Mouse (Mus musculus) limb, embryonic 11.5 days (tissue): Measurements from ENCODE around the gene Acot7. TPM values are rescaled to one million over a fixed set of nuclear protein-coding genes. Genes with fewer than 3 reads are reported as not detected.
A peak's percentile ranks its signal among the peaks of the same experiment; 100 is the strongest.

ENCODE experiments used
- ATAC-seq: fragments of 200-750 bp; cut with Nextera tagmentation; 2 replicates; pipeline ENCODE4 v1.8.0; 2017; ENCODE audit warnings: low read depth; ENCODE audit not compliant: insufficient number of reproducible peaks, low FRiP score, low TSS enrichment
- DNase-seq: peaks from one replicate; pipeline ENCODE4 v3.0.0-alpha.2; 2015; ENCODE audit warnings: low spot score
- H3K27ac ChIP-seq: fragments of 300-500 bp; sonication (generic); replicated peaks from 2 replicates; pipeline ENCODE4 v1.5.1; 2014; ENCODE audit warnings: low read depth, mild to moderate bottlenecking, low read length
- H3K27me3 ChIP-seq: fragments of 300-500 bp; sonication (generic); 2 replicates; pipeline ENCODE4 v1.6.1; 2014; ENCODE audit warnings: mild to moderate bottlenecking, low read length, mixed read lengths; ENCODE audit not compliant: control insufficient read depth, insufficient read depth
- H3K36me3 ChIP-seq: fragments of 300-500 bp; sonication (generic); 2 replicates; pipeline ENCODE4 v1.6.1; 2014; ENCODE audit warnings: mild to moderate bottlenecking, low read length, moderate library complexity, mixed read lengths; ENCODE audit not compliant: control insufficient read depth, insufficient read depth
- H3K4me1 ChIP-seq: fragments of 300-500 bp; sonication (generic); 2 replicates; pipeline ENCODE4 v1.6.1; 2014; ENCODE audit warnings: low read length, mixed read lengths; ENCODE audit not compliant: control insufficient read depth, insufficient read depth
- H3K4me2 ChIP-seq: fragments of 300-500 bp; sonication (generic); 2 replicates; pipeline ENCODE4 v1.6.1; 2014; ENCODE audit warnings: low read depth, mild to moderate bottlenecking, moderate library complexity; ENCODE audit not compliant: severe bottlenecking
- H3K4me3 ChIP-seq: fragments of 300-500 bp; sonication (generic); 2 replicates; pipeline ENCODE4 v1.5.1; 2014; ENCODE audit warnings: low read depth, low read length
- H3K9ac ChIP-seq: fragments of 300-500 bp; sonication (generic); 2 replicates; pipeline ENCODE4 v1.6.1; 2014; ENCODE audit warnings: mild to moderate bottlenecking, low read length
- H3K9me3 ChIP-seq: fragments of 300-500 bp; sonication (generic); 2 replicates; pipeline ENCODE4 v1.6.1; 2016; ENCODE audit warnings: low read length; ENCODE audit not compliant: control insufficient read depth
- WGBS: fragments of 180-500 bp; shearing (Covaris S2); extraction: QIAGEN DNeasy Blood & Tissue Kit; methylation state at CpG from one replicate; pipeline ENCODE4 v1.1.7; 2014; 5-methylcytosine and 5-hydroxymethylcytosine counted together
- polyA plus RNA-seq: library from polyadenylated mRNA; unstranded; fragments of >200 nt; fragmentation: Nextera tagmentation; extraction: Ambion mirVana; gene quantifications from 2 replicates; pipeline ENCODE4 v1.2.1, GENCODE M21; 2014

The Acot7 gene
- polyA plus RNA-seq, 1 experiment from 2014 or later: 33.3 TPM

DNA sequence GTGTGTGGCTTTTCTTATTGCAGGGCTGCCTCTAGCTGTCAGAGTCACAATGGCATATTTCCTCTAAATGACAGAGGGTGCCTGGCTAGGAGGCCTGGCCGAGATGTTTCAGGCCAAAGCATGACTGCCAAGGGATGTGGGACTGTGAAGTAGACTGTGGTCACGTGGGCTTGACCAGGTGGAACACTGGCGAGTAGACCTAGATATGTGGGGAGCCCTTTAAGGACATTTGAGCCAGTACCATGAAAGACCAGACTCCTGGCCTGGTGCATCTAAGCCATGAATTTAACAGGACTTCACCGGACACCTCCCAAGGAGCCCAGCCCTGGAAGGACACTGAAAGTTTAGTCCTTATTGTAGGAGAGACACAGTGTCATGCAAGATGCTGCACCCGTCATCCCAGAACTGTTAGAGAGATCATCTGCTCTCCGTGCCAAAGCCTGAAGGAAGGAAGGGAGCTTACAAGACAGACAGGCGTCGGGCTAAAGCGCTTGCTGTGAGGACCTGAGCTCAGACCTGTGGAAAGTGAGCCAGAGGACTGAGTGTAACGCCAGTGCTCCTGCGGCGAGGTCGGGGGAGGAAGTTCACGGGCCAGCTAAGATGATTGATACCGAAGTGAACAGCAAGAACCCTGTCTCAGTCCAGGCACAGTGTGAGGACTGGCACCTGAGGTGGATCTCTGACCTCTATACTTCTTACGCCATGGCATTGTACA, 2.2 kb downstream of the Acot7 start:
- Histone ChIP-seq H3K27me3 (peaks cover 12% of the 10 kb centered on the region; the same call in 1 of the 2 replicates), H3K9ac (no peak overlapping the region), H3K36me3 (no peaks in the 10 kb centered on the region), H3K4me2 (no peak overlapping the region), H3K9me3 (no peaks in the 10 kb centered on the region), H3K27ac (no peak overlapping the region), H3K4me3 (no peak overlapping the region), H3K4me1 (no peaks in the 10 kb centered on the region)
- ATAC-seq (no peak), DNase-seq (no peak)
- 87% methylated on average over 16 of the region's 16 CpGs for WGBS

- DNase-seq: no peak
- Histone ChIP-seq H3K36me3 (no peaks in the 10 kb centered on the region), H3K9ac (no peak overlapping the region), H3K27ac (no peak overlapping the region), H3K4me2 (no peak overlapping the region), H3K27me3 (peaks cover 12% of the 10 kb centered on the region; the same call in 1 of the 2 replicates), H3K4me3 (no peak overlapping the region), H3K4me1 (peaks cover 13% of the 10 kb centered on the region), H3K9me3 (no peaks in the 10 kb centered on the region)
- 82% methylated on average over 10 of the region's 10 CpGs for WGBS
- no peak for ATAC-seq
These were observed 4.3 kb downstream of the Acot7 start for GRCm38 (mm10) chr4:152182205-152182604.

GRCm38 (mm10) chr4:152184353-152185035, 6.6 kb downstream of the Acot7 start:
- Histone ChIP-seq H3K27ac (no peak overlapping the region), H3K4me3 (no peak overlapping the region), H3K9ac (no peak overlapping the region), H3K4me2 (no peak overlapping the region), H3K36me3 (no peaks in the 10 kb centered on the region), H3K27me3 (peaks cover 1% of the 10 kb centered on the region; the same call in 1 of the 2 replicates), H3K4me1 (peaks cover 13% of the 10 kb centered on the region), H3K9me3 (no peaks in the 10 kb centered on the region)
- DNase-seq (no peak), ATAC-seq (no peak)
- 65% methylated on average over 7 of the region's 7 CpGs for WGBS

- H3K9me3 ChIP-seq: no peaks in the 10 kb centered on the region
- no peak overlapping the region; the same call in 1 of the 2 replicates for H3K27ac ChIP-seq
- H3K4me1 ChIP-seq: peaks cover 13% of the 10 kb centered on the region
- no peak overlapping the region for H3K9ac ChIP-seq
- DNase-seq (peak; percentile 62), ATAC-seq (peak; percentile 59)
- WGBS: 3% methylated on average over 3 of the region's 3 CpGs
- no peaks in the 10 kb centered on the region for H3K27me3 ChIP-seq
- 0 out of 2 replicates have a peak overlapping the region, but pooled peaks have one; percentile 5 for H3K4me3 ChIP-seq
- peak overlapping the region; percentile 47 for H3K4me2 ChIP-seq
- H3K36me3 ChIP-seq: no peaks in the 10 kb centered on the region
These were observed 7.2 kb downstream of the Acot7 start for GRCm38 (mm10) chr4:152185137-152185509.

DNA sequence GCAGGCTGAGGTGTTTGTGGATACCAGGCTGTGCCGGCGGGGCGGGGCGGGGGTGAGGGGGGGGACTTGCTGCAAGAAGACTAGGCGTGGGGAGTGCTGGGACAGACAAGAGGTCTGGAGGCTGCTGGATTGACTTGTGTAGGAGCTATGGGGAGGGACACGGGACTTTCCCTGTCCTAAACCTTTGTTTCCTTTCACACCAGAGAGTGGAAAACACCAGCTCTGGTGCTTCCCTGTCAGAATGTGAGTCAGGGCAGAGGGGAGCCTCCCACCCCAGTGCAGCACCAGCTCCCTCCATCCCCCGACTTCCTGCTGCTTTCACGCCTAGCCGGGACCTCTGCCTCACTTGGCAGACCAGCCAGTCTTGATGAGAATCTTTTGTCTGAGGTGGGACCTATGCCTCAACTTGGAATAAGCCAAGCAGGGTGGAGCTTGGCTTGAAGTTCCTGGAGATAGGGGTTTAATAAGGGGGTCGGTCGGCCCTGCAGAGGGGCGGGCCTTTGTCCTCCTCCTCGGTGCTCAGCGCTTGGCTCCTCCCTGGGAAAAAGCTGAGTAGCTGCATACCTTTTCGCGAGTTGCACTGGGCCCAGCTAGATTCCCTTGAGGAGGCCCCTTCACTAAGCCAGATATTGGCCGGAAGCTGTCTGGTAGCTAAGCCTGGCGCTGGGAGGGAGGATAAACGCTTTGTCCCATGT, 7.7 kb downstream of the Acot7 start:
- H3K27me3 ChIP-seq: no peaks in the 10 kb centered on the region
- 3% methylated on average over 19 of the region's 19 CpGs for WGBS
- H3K9ac ChIP-seq: peak overlapping the region; percentile 19; the same call in 1 of the 2 replicates
- H3K36me3 ChIP-seq: no peaks in the 10 kb centered on the region
- H3K4me1 ChIP-seq: peaks cover 13% of the 10 kb centered on the region
- 0 out of 2 replicates have a peak overlapping the region, but pooled peaks have one; percentile 5 for H3K4me3 ChIP-seq
- ATAC-seq (peak; percentile 63), DNase-seq (peak; percentile 65)
- no peaks in the 10 kb centered on the region for H3K9me3 ChIP-seq
- H3K4me2 ChIP-seq: peak overlapping the region; percentile 47
- peak overlapping the region; percentile 52; the same call in 1 of the 2 replicates for H3K27ac ChIP-seq

GRCm38 (mm10) chr4:152186205-152187082, 8.5 kb downstream of the Acot7 start:
- ATAC-seq (no peak), DNase-seq (no peak)
- Histone ChIP-seq H3K27ac (peak overlapping the region; percentile 52; the same call in 1 of the 2 replicates), H3K4me3 (no peak overlapping the region), H3K9me3 (no peaks in the 10 kb centered on the region), H3K4me1 (peaks cover 13% of the 10 kb centered on the region), H3K36me3 (no peaks in the 10 kb centered on the region), H3K27me3 (no peaks in the 10 kb centered on the region), H3K9ac (0 out of 2 replicates have a peak overlapping the region, but pooled peaks have one; percentile 19), H3K4me2 (peak overlapping the region; percentile 47)
- 38% methylated on average over 14 of the region's 14 CpGs for WGBS

DNA sequence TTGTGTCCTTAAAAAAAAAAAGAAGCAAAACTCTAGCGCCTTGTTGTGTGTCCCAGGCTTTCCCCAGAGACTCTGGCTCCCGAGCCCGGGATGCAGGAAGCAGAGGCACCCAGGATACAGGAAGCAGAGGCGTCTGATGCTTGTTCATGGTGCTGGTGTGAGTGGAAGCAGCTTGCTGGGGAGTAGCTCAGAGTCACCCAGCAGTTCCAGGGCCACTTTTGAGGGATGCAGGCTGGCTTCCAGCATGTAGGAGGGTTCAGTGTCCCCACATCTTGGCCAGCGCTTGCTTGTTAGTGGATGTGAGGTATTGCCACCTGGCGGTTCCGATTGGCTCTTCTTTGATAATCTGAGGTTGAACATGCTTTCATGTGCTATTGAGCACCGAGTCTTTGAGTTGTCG, 9.2 kb downstream of the Acot7 start:
- Histone ChIP-seq H3K9me3 (no peaks in the 10 kb centered on the region), H3K36me3 (no peaks in the 10 kb centered on the region), H3K27me3 (no peaks in the 10 kb centered on the region), H3K27ac (no peak overlapping the region), H3K4me3 (no peak overlapping the region), H3K9ac (no peak overlapping the region), H3K4me1 (peaks cover 13% of the 10 kb centered on the region), H3K4me2 (no peak overlapping the region)
- no peak for DNase-seq
- WGBS: 87% methylated on average over 9 of the region's 9 CpGs
- ATAC-seq: no peak
